Mouse (Mus musculus): Measurements from ENCODE around the gene Hexim2.
A peak's percentile ranks its signal among the peaks of the same experiment; 100 is the strongest.

Hexim2 gene

DNA sequence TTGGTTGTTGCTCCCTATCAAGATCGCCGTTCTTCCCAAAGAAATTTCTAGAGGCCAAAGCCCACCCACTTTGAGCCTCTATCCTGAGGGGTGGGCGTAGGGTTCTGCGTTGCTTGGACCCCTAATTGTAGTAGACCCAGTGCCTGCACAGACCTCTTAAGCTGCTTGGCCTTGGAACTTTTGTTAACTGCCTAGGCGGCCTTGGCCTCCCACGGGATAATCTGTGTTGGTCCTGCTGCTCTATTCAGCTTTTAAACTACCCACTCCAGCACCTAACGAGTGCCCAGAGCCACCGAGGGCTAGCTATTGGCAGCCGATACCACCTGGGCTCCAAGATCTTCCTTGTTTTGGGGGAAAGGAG is 19.7 kb upstream of the Hexim2 start:
- no peak for DNase-seq (ENCODE audit: low spot score)

GRCm38 (mm10) chr11:103113005-103113404 is 19.2 kb upstream of the Hexim2 start:
- DNase-seq (ENCODE audit: low spot score): no peak

DNA sequence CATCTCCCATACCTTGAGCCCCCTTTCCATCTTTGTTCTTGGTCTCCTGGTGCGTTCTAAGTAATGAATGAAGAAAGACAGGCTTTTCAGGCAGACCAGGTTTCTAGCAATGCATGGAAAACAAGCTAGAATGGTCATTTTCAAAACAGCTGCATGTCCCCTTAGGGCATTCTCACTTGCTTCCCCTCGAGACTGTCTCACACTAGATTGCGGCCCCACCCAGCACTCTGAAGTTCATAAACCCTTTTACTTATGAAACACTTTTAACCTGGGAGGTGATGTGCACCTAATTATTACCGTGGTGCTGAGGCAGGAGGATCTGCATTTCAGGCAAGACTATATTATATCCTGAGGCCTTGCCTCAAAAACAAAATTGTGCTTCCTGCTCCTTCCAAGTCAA is 18.5 kb upstream of the Hexim2 start:
- no peak for DNase-seq (ENCODE audit: low spot score)

GRCm38 (mm10) chr11:103114270-103114943 is 17.8 kb upstream of the Hexim2 start:
- no peak for DNase-seq (ENCODE audit: low spot score)

GRCm38 (mm10) chr11:103115163-103116007 is 16.8 kb upstream of the Hexim2 start:
- peak; percentile 62 for DNase-seq (ENCODE audit: low spot score)

DNA sequence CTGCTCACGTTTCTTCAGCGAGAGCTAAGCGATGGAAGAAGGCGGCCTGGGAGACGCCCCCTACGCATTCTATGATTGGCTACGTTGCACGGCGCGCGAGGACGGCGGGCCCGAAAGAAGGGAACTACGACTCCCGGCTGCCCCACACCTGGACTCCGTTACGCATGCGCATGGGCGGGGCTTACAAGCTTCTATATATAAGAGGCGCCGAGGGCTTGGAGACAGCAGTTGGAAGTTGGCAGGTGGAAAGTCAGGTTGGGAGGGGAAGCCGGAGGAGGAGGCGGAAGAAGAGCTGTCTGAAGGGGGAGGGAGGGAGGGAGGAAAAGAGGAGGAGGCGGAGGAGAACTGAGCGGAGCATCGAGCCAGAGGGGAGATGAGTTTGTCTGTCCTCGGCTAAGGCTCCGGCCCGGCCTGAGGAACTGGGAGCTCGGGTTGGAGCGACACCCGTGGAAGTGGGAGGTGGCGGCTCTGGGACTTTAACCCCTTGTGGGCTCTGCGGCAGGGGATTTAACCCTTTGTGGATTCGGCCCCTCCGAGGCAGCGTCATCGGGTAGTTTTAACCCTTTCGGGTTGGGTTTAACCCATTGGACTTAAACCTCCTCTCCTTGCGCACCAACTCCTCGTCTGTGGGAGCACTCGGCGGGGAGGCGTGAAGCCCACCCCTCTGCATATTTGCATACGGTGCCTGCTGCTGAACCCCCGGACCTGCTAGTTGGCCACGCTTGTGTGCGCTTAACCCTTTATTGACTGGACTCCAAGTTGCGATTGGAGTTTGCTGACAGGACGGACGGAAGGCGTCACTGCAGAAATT is 16.0 kb upstream of the Hexim2 start, which contains the start of gene Hexim1:
Hexim1 (plus strand) TSS at position 224 of the 811 bp plus-strand sequence.
- DNase-seq (ENCODE audit: low spot score): peak; percentile 100

DNA sequence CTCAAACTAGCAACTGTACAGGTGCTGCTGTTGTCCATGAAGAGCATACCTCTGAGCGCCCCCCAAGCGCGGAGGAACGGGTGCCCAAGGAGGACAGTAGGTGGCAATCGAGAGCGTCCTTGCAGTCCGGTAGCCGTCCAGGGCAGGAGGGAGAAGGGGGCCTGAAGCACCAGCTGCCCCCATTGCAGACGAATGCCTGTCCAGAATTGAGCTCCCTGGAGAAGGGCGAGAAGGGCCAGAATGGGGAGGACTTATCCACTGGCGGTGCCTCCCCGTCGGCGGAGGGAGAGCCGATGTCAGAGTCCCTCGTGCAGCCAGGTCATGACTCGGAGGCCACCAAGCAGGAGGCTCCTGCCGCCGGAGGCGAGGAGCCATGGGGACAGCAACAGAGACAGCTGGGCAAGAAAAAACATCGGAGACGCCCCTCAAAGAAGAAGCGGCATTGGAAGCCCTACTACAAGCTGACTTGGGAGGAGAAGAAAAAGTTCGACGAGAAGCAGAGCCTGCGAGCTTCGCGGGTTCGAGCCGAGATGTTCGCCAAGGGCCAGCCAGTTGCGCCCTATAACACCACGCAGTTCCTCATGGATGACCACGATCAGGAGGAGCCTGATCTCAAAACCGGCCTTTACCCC is 15.2 kb upstream of the Hexim2 start:
- DNase-seq (ENCODE audit: low spot score): peak; percentile 65

GRCm38 (mm10) chr11:103117591-103118009 is 14.6 kb upstream of the Hexim2 start:
- DNase-seq (ENCODE audit: low spot score): no peak

- DNase-seq (ENCODE audit: low spot score): no peak
These were observed 13.4 kb upstream of the Hexim2 start for GRCm38 (mm10) chr11:103118866-103119265.

DNA sequence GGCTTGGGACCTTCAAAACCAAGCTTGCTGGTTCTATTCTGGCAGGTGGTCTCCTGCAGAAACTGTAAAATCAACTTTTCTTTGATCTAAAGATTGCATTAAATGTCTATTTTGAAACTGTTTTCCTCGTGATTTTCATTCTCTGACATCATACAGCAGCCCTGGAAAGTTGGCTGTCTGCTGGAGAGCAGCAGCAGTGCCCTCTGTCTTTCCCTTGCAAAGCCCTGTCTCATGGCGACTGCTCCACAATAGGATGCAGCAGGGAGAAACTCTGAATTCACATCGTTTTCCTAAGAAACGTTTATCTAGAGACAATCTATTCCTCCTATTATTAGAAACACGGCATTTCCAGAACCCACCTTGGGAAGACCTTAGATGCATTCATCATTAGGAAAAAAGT is 12.6 kb upstream of the Hexim2 start:
- DNase-seq (ENCODE audit: low spot score): no peak

GRCm38 (mm10) chr11:103120315-103120714 is 11.9 kb upstream of the Hexim2 start:
- no peak for DNase-seq (ENCODE audit: low spot score)

DNA sequence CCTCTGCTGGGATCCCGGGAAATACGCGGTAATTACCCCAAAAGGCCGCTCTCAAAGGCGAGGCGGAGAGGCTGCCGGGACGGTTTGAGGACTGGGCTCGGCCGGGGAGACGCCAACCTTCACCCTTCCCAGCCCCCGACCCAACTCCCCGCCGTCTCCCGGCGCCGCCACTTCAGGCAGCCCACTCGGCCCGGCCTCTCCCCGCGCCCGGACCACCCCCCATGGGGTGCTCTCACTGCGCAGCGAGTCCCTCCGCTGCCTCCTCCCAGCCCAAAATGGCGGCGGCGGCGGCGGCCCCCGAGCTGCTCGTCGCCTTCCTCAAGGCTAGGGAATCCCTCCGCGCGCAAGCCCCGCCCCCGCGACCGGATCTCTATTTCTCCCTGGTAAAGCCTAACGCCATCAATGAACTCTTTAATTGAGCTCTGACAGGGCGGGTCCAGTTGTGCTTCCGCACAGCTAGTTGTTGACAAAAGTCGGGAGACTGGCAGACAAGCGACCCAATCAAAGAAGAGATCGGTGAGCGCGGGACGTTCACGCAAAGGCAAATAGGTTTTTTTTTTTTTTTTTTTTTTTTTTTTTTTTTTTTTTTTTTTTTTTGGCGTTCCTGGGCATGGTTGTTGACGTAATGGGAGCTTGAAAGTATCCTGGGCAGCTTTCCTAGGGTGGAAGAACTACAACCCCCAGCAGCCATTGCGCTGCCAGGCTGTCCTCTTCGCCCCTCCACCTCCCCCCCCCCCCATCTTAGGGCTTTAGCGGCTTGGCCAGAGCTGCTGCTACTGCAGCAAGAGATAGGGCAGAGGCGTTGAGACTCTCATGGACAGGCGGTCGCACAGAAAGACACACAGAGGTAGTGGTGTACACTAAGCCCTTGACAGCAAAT is 587 bp downstream of the Hexim2 start:
- peak; percentile 99 for DNase-seq (ENCODE audit: low spot score)

GRCm38 (mm10) chr11:103133456-103134185 is 1.4 kb downstream of the Hexim2 start:
- no peak for DNase-seq (ENCODE audit: low spot score)

GRCm38 (mm10) chr11:103134221-103134620 is 2.0 kb downstream of the Hexim2 start:
- no peak for DNase-seq (ENCODE audit: low spot score)

DNA sequence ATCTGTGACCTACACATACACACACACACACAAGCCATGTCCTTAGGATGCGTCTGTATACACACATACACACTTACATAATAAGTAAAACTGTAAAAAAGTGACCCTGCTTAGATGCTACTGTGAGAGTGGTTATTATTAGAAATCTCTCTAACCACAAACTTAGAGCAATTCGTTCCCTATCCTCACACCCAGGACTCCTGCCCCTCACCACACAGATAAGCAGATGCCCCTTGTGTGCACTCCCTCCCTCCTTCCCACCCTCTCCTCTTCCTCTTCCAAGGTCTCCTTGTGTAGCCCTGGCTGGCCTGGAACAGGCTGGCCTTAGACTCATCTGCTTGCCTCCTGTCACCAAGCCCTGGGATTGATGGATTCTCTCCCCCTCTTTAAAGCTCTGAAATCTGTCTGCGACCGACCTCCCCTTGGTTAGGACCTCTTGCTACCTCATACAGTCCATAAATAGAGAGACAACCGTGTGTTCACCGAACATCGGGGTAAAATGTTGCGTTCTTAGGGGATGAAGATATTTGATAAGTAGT is 3.9 kb downstream of the Hexim2 start:
- no peak for DNase-seq (ENCODE audit: low spot score)

GRCm38 (mm10) chr11:103139951-103140762 is 7.9 kb downstream of the Hexim2 start:
- DNase-seq (ENCODE audit: low spot score): no peak

DNA sequence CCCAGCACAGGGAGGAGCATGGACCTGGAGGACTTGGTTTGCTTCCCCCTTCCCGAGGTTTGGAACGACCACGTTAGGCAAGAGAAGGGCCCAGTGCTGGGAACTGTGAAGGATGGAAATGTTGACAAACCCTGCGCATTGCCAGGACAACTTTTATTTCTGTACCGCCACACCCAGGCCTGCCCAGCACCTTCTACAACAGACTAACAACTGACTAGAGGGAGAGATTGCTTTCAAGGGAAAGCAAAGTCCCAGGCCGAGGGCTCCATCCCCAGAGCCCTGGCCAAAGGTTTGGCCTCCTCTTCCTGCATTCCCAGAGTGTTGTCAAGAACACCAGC is 8.5 kb downstream of the Hexim2 start:
- no peak for DNase-seq (ENCODE audit: low spot score)

GRCm38 (mm10) chr11:103141101-103141943 is 9.1 kb downstream of the Hexim2 start:
- peak; percentile 69 for DNase-seq (ENCODE audit: low spot score)

DNA sequence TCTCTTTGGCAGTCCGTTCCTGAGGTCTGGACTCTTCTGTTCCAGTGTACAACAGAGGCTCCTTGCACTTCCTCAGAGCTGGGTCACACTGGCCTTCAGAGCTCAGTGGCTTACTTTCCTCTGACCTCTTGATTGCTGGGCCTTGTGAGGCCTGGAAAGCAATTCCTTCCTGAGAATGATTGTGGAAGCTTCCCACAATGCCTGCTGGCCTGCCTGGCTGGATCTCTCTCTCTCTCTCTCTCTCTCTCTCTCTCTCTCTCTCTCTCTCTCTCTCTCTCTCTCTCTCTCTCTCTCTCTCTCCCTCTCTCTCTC is 9.7 kb downstream of the Hexim2 start:
- DNase-seq (ENCODE audit: low spot score): no peak

All from ovary, postnatal 14 days (tissue).